Mouse (Mus musculus) brown adipose tissue, adult 24 weeks (tissue): ENCODE results near the gene Akap2. TPM values are rescaled to one million over a fixed set of nuclear protein-coding genes. Genes with fewer than 3 reads are reported as not detected.

Experiments
- H3K27ac ChIP-seq: fragments of 200-500 bp; replicated peaks from 2 replicates; pipeline ENCODE4 v1.5.1; 2012; ENCODE audit warnings: low read depth, mild to moderate bottlenecking, low read length
- H3K4me1 ChIP-seq: fragments of 200-500 bp; 2 replicates; pipeline ENCODE4 v1.6.1; 2012; ENCODE audit warnings: low read length, mixed read lengths; ENCODE audit not compliant: control insufficient read depth, insufficient read depth, insufficient read length
- H3K4me3 ChIP-seq: fragments of 200-500 bp; 2 replicates; pipeline ENCODE4 v1.5.1; 2012; ENCODE audit warnings: low read depth, mild to moderate bottlenecking, low read length, moderate library complexity; ENCODE audit not compliant: insufficient read depth
- polyA plus RNA-seq: library from polyadenylated mRNA; stranded (reverse); fragments of >200 nt; gene quantifications from 2 replicates; pipeline ENCODE4 v1.2.4, GENCODE M21; 2012; ENCODE audit not compliant: missing spikeins, insufficient read depth, insufficient read length

Gene Akap2
- 30.6 and 41.6 TPM in 2 replicates for polyA plus RNA-seq

DNA sequence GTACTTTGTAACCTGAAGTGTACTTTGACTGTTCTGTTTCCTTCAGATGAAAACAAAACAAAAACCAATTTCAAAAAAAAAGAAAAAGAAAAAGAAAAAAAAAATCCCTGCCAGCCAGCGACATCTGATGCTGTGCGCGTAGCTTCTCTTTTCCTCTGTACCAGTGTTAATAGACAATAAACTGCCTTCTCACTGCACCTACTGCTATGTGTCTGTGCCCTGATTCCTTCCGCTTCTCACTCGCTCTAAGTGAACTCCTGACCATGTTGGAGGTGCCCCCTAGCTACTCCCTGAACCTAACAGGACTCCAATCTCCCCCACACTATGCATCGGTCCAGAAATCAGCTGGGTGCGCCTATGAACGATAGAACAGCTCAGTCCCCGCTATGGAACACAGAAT lies at the start of gene Akap2:
TSS of gene Akap2 (plus strand) at position 304 of the 400 bp plus-strand sequence.
- Histone ChIP-seq H3K4me1 (peaks cover 8% of the 10 kb centered on the region; the same call in 1 of the 2 replicates), H3K27ac (no peak within 1 kb of the TSS), H3K4me3 (no peak within 1 kb of the TSS)

DNA sequence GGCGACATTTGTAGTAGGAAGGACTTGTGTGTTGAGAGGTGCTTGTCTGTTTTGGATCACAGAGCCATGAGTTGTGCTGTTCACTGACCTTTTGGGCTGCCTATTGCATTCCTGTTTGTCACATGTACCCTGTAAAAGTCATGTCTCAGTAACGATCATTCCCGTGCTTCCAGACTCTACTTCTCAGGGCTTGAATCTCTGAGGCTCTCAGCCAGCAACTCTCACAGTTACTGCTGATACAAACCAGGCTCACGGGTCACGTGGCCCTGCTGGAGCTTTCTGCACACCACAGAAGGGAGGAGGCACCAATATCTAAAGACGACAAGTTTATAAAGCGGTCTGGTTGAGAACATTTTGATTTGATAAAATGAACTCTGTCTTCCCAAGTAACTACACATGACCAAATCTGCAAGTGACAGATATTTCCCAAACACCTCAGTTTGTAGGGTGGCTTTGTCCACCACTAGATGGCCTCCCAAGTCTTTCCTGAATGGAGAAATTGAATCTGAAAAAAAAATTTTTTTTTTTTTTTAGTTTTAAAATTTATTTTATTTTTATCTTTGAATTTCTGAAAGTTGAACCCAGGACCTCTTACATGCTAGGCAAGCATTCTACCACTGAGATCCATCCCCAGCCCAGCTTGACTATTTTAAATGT lies 46.5 kb upstream of the Akap2 start:
- H3K4me3 ChIP-seq = no peak overlapping the region
- peaks cover 9% of the 10 kb centered on the region; the same call in 1 of the 2 replicates for H3K4me1 ChIP-seq
- no peak overlapping the region for H3K27ac ChIP-seq

GRCm38 (mm10) chr4:57672541-57672940 lies 44.9 kb upstream of the Akap2 start:
- peak overlapping the region; percentile 99 for H3K27ac ChIP-seq

GRCm38 (mm10) chr4:57672996-57673906 lies 44.2 kb upstream of the Akap2 start:
- Histone ChIP-seq H3K4me3 (no peak overlapping the region), H3K4me1 (peaks cover 17% of the 10 kb centered on the region), H3K27ac (peak overlapping the region; percentile 99)

More at GRCm38 (mm10) chr4:57672541-57672940, 44.9 kb upstream of the Akap2 start:
- no peak overlapping the region for H3K4me3 ChIP-seq
- peaks cover 13% of the 10 kb centered on the region for H3K4me1 ChIP-seq

GRCm38 (mm10) chr4:57674351-57674750 lies 43.1 kb upstream of the Akap2 start:
- H3K4me1 ChIP-seq = peaks cover 17% of the 10 kb centered on the region
- H3K27ac ChIP-seq = peak overlapping the region; percentile 99
- H3K4me3 ChIP-seq = no peak overlapping the region

DNA sequence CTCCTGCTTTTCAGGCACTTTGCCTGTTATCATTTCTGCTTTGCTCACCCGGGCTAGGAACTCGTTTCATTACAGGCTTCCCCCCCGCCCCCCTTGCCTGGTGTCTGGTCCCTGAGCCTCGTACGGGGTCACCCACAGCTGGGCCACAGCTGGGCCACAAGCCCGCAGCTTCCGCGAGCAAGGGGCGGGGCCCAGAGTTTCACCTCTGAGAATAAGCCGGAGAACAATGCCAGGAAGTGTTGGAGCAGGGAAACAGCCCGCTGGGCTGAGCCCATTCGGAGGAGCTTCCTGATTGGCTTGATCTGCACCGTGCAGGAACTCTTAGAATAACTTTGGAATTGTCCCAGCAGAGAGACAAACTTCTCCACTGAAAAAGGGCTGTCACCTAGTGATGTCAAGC lies 42.1 kb upstream of the Akap2 start:
- Histone ChIP-seq H3K4me3 (no peak overlapping the region), H3K27ac (peak overlapping the region; percentile 99), H3K4me1 (peaks cover 23% of the 10 kb centered on the region)

GRCm38 (mm10) chr4:57677916-57678315 lies 39.5 kb upstream of the Akap2 start:
- no peak overlapping the region for H3K4me3 ChIP-seq
- peak overlapping the region; percentile 67 for H3K27ac ChIP-seq
- H3K4me1 ChIP-seq = peaks cover 30% of the 10 kb centered on the region

GRCm38 (mm10) chr4:57678991-57679457 lies 38.4 kb upstream of the Akap2 start:
- Histone ChIP-seq H3K4me1 (peaks cover 30% of the 10 kb centered on the region), H3K27ac (peak overlapping the region; percentile 92), H3K4me3 (no peak overlapping the region)

GRCm38 (mm10) chr4:57680186-57680585 lies 37.3 kb upstream of the Akap2 start:
- no peak overlapping the region for H3K4me3 ChIP-seq
- peaks cover 24% of the 10 kb centered on the region for H3K4me1 ChIP-seq
- H3K27ac ChIP-seq = peak overlapping the region; percentile 92

GRCm38 (mm10) chr4:57681511-57681910 lies 35.9 kb upstream of the Akap2 start:
- H3K4me1 ChIP-seq = peaks cover 17% of the 10 kb centered on the region

DNA sequence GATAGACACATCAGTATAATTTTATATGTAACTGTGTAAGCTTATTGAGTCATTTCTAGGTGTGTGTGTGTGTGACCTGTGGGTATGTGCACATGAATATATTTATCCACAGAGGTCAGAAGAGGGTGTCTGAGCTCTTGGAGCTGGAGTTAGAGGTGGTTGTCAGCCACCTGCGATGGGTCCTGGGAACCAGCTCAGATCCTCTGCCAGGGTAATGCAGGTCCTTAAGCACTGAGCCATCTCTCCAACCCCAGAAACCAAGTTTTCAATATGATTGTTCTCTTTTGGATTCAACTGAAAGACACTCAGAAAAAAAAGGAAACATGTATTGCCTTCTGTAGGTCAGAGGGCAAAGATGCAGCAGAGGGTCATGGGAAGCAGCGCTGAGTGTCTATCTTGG lies 35.1 kb upstream of the Akap2 start:
- Histone ChIP-seq H3K27ac (peak overlapping the region; percentile 27; the same call in 1 of the 2 replicates), H3K4me1 (peaks cover 17% of the 10 kb centered on the region), H3K4me3 (no peak overlapping the region)

More at GRCm38 (mm10) chr4:57681511-57681910, 35.9 kb upstream of the Akap2 start:
- peak overlapping the region; percentile 98 for H3K27ac ChIP-seq
- H3K4me3 ChIP-seq = 0 out of 2 replicates have a peak overlapping the region, but pooled peaks have one; percentile 22

- Histone ChIP-seq H3K4me3 (no peak overlapping the region), H3K4me1 (peaks cover 19% of the 10 kb centered on the region), H3K27ac (0 out of 2 replicates have a peak overlapping the region, but pooled peaks have one; percentile 1)
Observed at GRCm38 (mm10) chr4:57682944-57683343, 34.5 kb upstream of the Akap2 start.

GRCm38 (mm10) chr4:57684676-57685215 lies 32.7 kb upstream of the Akap2 start:
- Histone ChIP-seq H3K27ac (no peak overlapping the region), H3K4me3 (no peak overlapping the region), H3K4me1 (peaks cover 19% of the 10 kb centered on the region)

DNA sequence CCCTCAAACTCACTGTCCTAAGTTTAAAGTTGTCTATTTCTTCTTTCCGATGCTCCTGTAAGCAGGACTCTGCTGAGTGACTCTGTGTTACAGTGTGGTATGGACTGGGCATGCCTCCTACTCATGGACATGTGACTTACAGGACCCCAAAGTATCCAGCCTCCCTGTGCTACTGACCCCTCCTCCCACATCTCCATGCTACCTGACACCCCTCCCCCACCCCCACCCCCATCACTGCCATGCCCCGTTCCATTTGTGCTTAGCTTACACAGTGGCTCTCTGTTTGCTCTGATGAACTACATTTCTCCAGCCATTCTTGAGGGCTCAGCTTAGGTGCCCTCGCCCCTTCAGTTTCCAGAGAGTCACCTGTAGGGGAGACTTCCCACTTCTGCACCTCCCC lies 30.7 kb upstream of the Akap2 start:
- Histone ChIP-seq H3K4me1 (peaks cover 14% of the 10 kb centered on the region), H3K4me3 (no peak overlapping the region), H3K27ac (no peak overlapping the region)

- Histone ChIP-seq H3K4me3 (no peak overlapping the region), H3K4me1 (peaks cover 12% of the 10 kb centered on the region), H3K27ac (peak overlapping the region; percentile 77)
Observed at GRCm38 (mm10) chr4:57687583-57687982, 29.9 kb upstream of the Akap2 start.
